Mouse (Mus musculus): Measurements from ENCODE around the gene Fam214a. TPM values are rescaled to one million over a fixed set of nuclear protein-coding genes. Genes with fewer than 3 reads are reported as not detected.
"Not testable (repeated sequence)": the region's sequence is repeated elsewhere in the genome, so short reads cannot be mapped to it uniquely, and the experiment has no call there.

Gene Fam214a
- polyA plus RNA-seq, 1 experiment from 2014 or later = 7.7 TPM

GRCm38 (mm10) chr9:74975416-74975815 is 22.7 kb downstream of the Fam214a start:
- no peak for DNase-seq (ENCODE audit: low spot score)

DNA sequence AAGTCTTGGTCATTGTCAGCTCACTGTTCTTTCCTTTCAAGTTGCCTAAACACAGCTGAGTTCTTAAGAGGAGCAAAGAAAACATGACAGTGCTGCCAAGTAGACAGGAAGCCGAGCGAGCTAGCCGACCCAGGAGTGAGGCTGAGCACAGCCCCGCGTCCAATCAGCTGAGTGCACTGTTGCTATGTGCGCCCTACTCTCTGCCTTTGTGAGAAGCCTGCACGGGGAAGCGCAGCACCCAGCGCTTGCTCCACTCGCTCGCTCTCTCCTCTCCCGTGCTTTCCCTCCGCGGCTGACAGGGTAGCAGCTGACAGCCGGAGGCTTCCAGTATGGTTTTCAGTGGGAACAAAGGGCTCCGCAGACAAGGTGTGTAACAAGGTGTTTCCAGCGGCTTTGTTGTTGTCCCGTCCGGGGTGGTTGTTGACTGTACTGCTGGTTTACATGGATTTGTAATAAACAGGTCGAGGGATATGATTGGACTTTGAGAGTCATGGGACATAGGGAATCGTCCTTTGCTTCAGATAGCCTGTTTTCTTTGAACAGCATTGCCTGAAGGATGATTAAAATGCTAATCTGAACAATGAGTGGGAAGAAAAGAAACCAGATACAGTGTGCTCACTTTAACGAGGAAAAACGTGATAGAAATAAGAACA is 23.4 kb downstream of the Fam214a start:
- WGBS = under 1% methylated on average over 23 of the region's 23 CpGs
- peaks cover 37% of the 10 kb centered on the region for H3K4me1 ChIP-seq
- no peaks in the 10 kb centered on the region for H3K27me3 ChIP-seq (ENCODE audit: low read depth, poor library complexity, severe bottlenecking)

More at GRCm38 (mm10) chr9:74975416-74975815, 22.7 kb downstream of the Fam214a start:
- 21% methylated on average over 7 of the region's 7 CpGs for WGBS
- H3K9me3 ChIP-seq (replicated peaks) = no peaks in the 10 kb centered on the region
- peak overlapping the region; percentile 87 for H3K27ac ChIP-seq (replicated peaks)
- no peaks in the 10 kb centered on the region for H3K36me3 ChIP-seq
- H3K4me3 ChIP-seq = peak overlapping the region; percentile 61
- H3K4me1 ChIP-seq = peaks cover 37% of the 10 kb centered on the region
- H3K27me3 ChIP-seq (ENCODE audit: low read depth, poor library complexity, severe bottlenecking) = no peaks in the 10 kb centered on the region

GRCm38 (mm10) chr9:74977251-74977650 is 24.6 kb downstream of the Fam214a start:
- 87% methylated on average over 2 of the region's 2 CpGs for WGBS
- H3K4me3 ChIP-seq = no peak overlapping the region
- peaks cover 37% of the 10 kb centered on the region for H3K4me1 ChIP-seq

More for the DNA sequence above, 23.4 kb downstream of the Fam214a start:
- DNase-seq (ENCODE audit: low spot score) = peak; percentile 87
- H3K9me3 ChIP-seq (replicated peaks) = no peaks in the 10 kb centered on the region
- no peaks in the 10 kb centered on the region for H3K36me3 ChIP-seq
- peak overlapping the region; percentile 61 for H3K4me3 ChIP-seq
- peak overlapping the region; percentile 87 for H3K27ac ChIP-seq (replicated peaks)

DNA sequence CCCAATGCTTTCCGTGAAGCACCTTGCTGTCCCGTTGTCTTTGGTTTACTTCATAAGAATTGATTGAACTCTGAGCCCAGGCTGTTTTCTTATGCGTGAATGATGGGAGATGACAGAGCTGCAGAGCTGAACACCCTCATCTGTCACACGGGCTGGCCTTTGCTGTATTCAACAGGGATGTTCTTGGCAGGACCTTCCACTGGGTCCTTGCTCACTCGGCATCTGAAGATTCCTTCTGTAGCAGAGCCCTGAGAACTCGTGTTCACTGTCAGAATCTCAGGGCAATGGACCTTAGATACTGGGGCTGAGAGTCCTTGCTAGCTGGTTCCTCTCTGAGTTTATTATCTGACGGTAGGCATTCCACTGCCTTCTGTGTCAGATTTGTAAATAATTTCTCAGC is 25.3 kb downstream of the Fam214a start:
- no peak overlapping the region for H3K27ac ChIP-seq (replicated peaks)
- no peak for DNase-seq (ENCODE audit: low spot score)
- H3K4me3 ChIP-seq = no peak overlapping the region
- no peaks in the 10 kb centered on the region for H3K27me3 ChIP-seq (ENCODE audit: low read depth, poor library complexity, severe bottlenecking)
- H3K36me3 ChIP-seq = no peaks in the 10 kb centered on the region
- peaks cover 37% of the 10 kb centered on the region for H3K4me1 ChIP-seq
- 81% methylated on average over 7 of the region's 7 CpGs for WGBS
- no peaks in the 10 kb centered on the region for H3K9me3 ChIP-seq (replicated peaks)

More at GRCm38 (mm10) chr9:74977251-74977650, 24.6 kb downstream of the Fam214a start:
- Histone ChIP-seq H3K9me3 (replicated peaks) (no peaks in the 10 kb centered on the region), H3K27ac (replicated peaks) (no peak overlapping the region), H3K27me3 (ENCODE audit: low read depth, poor library complexity, severe bottlenecking) (no peaks in the 10 kb centered on the region), H3K36me3 (no peaks in the 10 kb centered on the region)
- no peak for DNase-seq (ENCODE audit: low spot score)

GRCm38 (mm10) chr9:74978868-74979267 is 26.2 kb downstream of the Fam214a start:
- Histone ChIP-seq H3K27me3 (ENCODE audit: low read depth, poor library complexity, severe bottlenecking) (no peaks in the 10 kb centered on the region), H3K4me3 (no peak overlapping the region), H3K4me1 (peaks cover 35% of the 10 kb centered on the region), H3K36me3 (no peaks in the 10 kb centered on the region), H3K27ac (replicated peaks) (no peak overlapping the region), H3K9me3 (replicated peaks) (no peaks in the 10 kb centered on the region)
- DNase-seq (ENCODE audit: low spot score) = no peak
- 89% methylated on average over 7 of the region's 7 CpGs for WGBS

- Histone ChIP-seq H3K4me3 (no peak overlapping the region), H3K27ac (replicated peaks) (no peak overlapping the region), H3K27me3 (ENCODE audit: low read depth, poor library complexity, severe bottlenecking) (no peaks in the 10 kb centered on the region), H3K4me1 (peaks cover 32% of the 10 kb centered on the region), H3K9me3 (replicated peaks) (no peaks in the 10 kb centered on the region), H3K36me3 (no peaks in the 10 kb centered on the region)
- WGBS = 87% methylated on average over 5 of the region's 5 CpGs
- DNase-seq (ENCODE audit: low spot score) = no peak
These were observed 26.7 kb downstream of the Fam214a start for GRCm38 (mm10) chr9:74979371-74979770.

DNA sequence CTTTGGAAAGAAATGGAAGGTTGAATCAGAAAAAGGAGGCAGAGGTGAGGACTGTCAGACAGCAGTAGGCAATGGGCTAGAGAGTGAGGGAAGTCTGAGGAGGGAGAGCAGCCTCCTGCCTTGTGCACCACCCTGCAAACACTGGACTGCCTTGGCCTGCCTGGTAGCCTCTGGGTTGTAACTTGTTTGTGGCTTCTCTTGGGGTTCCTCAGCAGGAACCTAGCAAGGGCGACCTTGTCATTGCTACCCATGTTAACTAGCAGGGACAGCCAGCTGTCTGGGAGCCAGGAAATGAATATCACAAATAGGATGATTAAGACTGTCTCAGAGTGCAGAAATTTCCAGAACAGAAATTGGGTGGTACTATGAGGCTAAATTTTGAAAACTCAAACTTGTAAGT is 27.2 kb downstream of the Fam214a start:
- Histone ChIP-seq H3K27ac (replicated peaks) (no peak overlapping the region), H3K27me3 (ENCODE audit: low read depth, poor library complexity, severe bottlenecking) (no peaks in the 10 kb centered on the region), H3K36me3 (no peaks in the 10 kb centered on the region), H3K4me1 (peaks cover 27% of the 10 kb centered on the region), H3K4me3 (no peak overlapping the region), H3K9me3 (replicated peaks) (no peaks in the 10 kb centered on the region)
- WGBS = 83% methylated on average over 1 of the region's 1 CpGs
- no peak for DNase-seq (ENCODE audit: low spot score)

- Histone ChIP-seq H3K36me3 (no peaks in the 10 kb centered on the region), H3K4me3 (no peak overlapping the region), H3K4me1 (peaks cover 13% of the 10 kb centered on the region), H3K27me3 (ENCODE audit: low read depth, poor library complexity, severe bottlenecking) (no peaks in the 10 kb centered on the region), H3K27ac (replicated peaks) (no peak overlapping the region), H3K9me3 (replicated peaks) (no peaks in the 10 kb centered on the region)
- no peak for DNase-seq (ENCODE audit: low spot score)
- 74% methylated on average over 3 of the region's 3 CpGs for WGBS
These were observed 29.0 kb downstream of the Fam214a start for GRCm38 (mm10) chr9:74981663-74982111.

GRCm38 (mm10) chr9:74982193-74982592 is 29.5 kb downstream of the Fam214a start:
- 82% methylated on average over 8 of the region's 8 CpGs for WGBS
- Histone ChIP-seq H3K27ac (replicated peaks) (no peak overlapping the region), H3K9me3 (replicated peaks) (no peaks in the 10 kb centered on the region), H3K36me3 (no peaks in the 10 kb centered on the region), H3K27me3 (ENCODE audit: low read depth, poor library complexity, severe bottlenecking) (no peaks in the 10 kb centered on the region), H3K4me1 (peaks cover 10% of the 10 kb centered on the region), H3K4me3 (no peak overlapping the region)
- no peak for DNase-seq (ENCODE audit: low spot score)

- H3K9me3 ChIP-seq (replicated peaks); H3K27me3 ChIP-seq (ENCODE audit: low read depth, poor library complexity, severe bottlenecking); H3K36me3 ChIP-seq; DNase-seq (ENCODE audit: low spot score); H3K27ac ChIP-seq (replicated peaks); H3K4me3 ChIP-seq: not testable (repeated sequence)
- peaks cover 12% of the 10 kb centered on the region for H3K4me1 ChIP-seq
- 68% methylated on average over 1 of the region's 1 CpGs for WGBS
These were observed 30.0 kb downstream of the Fam214a start for GRCm38 (mm10) chr9:74982722-74983121.

- H3K36me3 ChIP-seq = no peaks in the 10 kb centered on the region
- DNase-seq (ENCODE audit: low spot score) = no peak
- WGBS = 84% methylated on average over 14 of the region's 14 CpGs
- H3K27me3 ChIP-seq (ENCODE audit: low read depth, poor library complexity, severe bottlenecking) = no peaks in the 10 kb centered on the region
- no peak overlapping the region for H3K4me3 ChIP-seq
- H3K9me3 ChIP-seq (replicated peaks) = no peaks in the 10 kb centered on the region
- H3K4me1 ChIP-seq = peaks cover 7% of the 10 kb centered on the region
- H3K27ac ChIP-seq (replicated peaks) = no peak overlapping the region
These were observed 32.6 kb downstream of the Fam214a start for GRCm38 (mm10) chr9:74985173-74985715.

DNA sequence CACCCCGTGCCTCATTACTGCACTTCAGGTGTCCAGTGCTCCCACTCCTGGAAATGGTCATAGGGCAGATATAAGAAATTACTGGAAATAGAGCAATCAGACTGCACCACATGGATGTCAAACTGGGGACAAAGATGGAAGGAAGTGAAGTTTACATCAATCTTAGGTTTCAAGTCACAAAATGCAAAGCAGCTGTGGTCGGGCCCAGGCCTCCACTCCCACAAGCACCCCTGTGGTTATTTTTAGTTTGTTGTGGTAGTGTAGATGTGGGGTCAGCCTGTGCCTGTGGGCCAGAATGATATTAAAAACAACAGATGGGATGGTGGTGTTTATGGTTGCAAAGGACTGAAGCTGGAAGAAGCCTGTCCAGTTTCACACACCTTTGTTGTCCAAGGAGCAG is 33.1 kb downstream of the Fam214a start:
- DNase-seq (ENCODE audit: low spot score) = no peak
- 72% methylated on average over 2 of the region's 2 CpGs for WGBS
- Histone ChIP-seq H3K27me3 (ENCODE audit: low read depth, poor library complexity, severe bottlenecking) (no peaks in the 10 kb centered on the region), H3K4me3 (no peak overlapping the region), H3K9me3 (replicated peaks) (no peaks in the 10 kb centered on the region), H3K4me1 (peaks cover 7% of the 10 kb centered on the region), H3K36me3 (no peaks in the 10 kb centered on the region), H3K27ac (replicated peaks) (no peak overlapping the region)

- 91% methylated on average over 7 of the region's 7 CpGs for WGBS
These were observed 36.3 kb downstream of the Fam214a start for GRCm38 (mm10) chr9:74988893-74989460.

More at GRCm38 (mm10) chr9:74988893-74989460, 36.3 kb downstream of the Fam214a start:
- Histone ChIP-seq H3K4me3 (no peak overlapping the region), H3K27ac (replicated peaks) (no peak overlapping the region), H3K4me1 (peaks cover 7% of the 10 kb centered on the region), H3K36me3 (no peaks in the 10 kb centered on the region), H3K9me3 (replicated peaks) (no peaks in the 10 kb centered on the region), H3K27me3 (ENCODE audit: low read depth, poor library complexity, severe bottlenecking) (no peaks in the 10 kb centered on the region)
- DNase-seq (ENCODE audit: low spot score) = no peak
